Mouse (Mus musculus) layer of hippocampus, adult 11-12 months (tissue): ENCODE results near the gene Xrn2.
"Not testable (repeated sequence)": the region's sequence is repeated elsewhere in the genome, so short reads cannot be mapped to it uniquely, and the experiment has no call there.

Experiments
- DNase-seq: peaks from one replicate; pipeline ENCODE4 v3.0.0; 2022; ENCODE audit warnings: low spot score

The Xrn2 gene

GRCm38 (mm10) chr2:147012623-147013184 lies at the start of gene Xrn2:
Gene Xrn2 (plus strand): TSS chr2:147012996.
- peak; percentile 96 for DNase-seq

GRCm38 (mm10) chr2:146975024-146975423 lies 37.8 kb upstream of the Xrn2 start:
- no peak for DNase-seq

GRCm38 (mm10) chr2:146975453-146976028 lies 37.3 kb upstream of the Xrn2 start:
- no peak for DNase-seq

- no peak for DNase-seq
These were observed 30.0 kb upstream of the Xrn2 start for GRCm38 (mm10) chr2:146982786-146983185.

GRCm38 (mm10) chr2:146984831-146985230 lies 28.0 kb upstream of the Xrn2 start:
- no peak for DNase-seq

GRCm38 (mm10) chr2:146985807-146986206 lies 27.0 kb upstream of the Xrn2 start:
- no peak for DNase-seq

GRCm38 (mm10) chr2:146986429-146986828 lies 26.4 kb upstream of the Xrn2 start:
- no peak for DNase-seq

- no peak for DNase-seq
These were observed 5.5 kb upstream of the Xrn2 start for GRCm38 (mm10) chr2:147007265-147007664.

- no peak for DNase-seq
These were observed 3.7 kb upstream of the Xrn2 start for GRCm38 (mm10) chr2:147009084-147009483.

GRCm38 (mm10) chr2:147010141-147010540 lies 2.7 kb upstream of the Xrn2 start:
- DNase-seq, result no peak

GRCm38 (mm10) chr2:147010952-147011351 lies 1.8 kb upstream of the Xrn2 start:
- no peak for DNase-seq

GRCm38 (mm10) chr2:147011474-147012140 lies 1.2 kb upstream of the Xrn2 start:
- no peak for DNase-seq

GRCm38 (mm10) chr2:147012141-147012622 lies 614 bp upstream of the Xrn2 start:
- peak; percentile 7 for DNase-seq

- DNase-seq, result peak; percentile 51
These were observed 586 bp downstream of the Xrn2 start for GRCm38 (mm10) chr2:147013194-147013969.

- no peak for DNase-seq
These were observed 1.5 kb downstream of the Xrn2 start for GRCm38 (mm10) chr2:147014101-147014886.

GRCm38 (mm10) chr2:147022041-147022440 lies 9.2 kb downstream of the Xrn2 start:
- not testable (repeated sequence) for DNase-seq

GRCm38 (mm10) chr2:147023067-147023466 lies 10.3 kb downstream of the Xrn2 start:
- DNase-seq, result no peak

GRCm38 (mm10) chr2:147023560-147023959 lies 10.8 kb downstream of the Xrn2 start:
- no peak for DNase-seq

- DNase-seq, result no peak
These were observed 20.3 kb downstream of the Xrn2 start for GRCm38 (mm10) chr2:147033065-147033464.

GRCm38 (mm10) chr2:147035864-147036263 lies 23.1 kb downstream of the Xrn2 start:
- DNase-seq, result no peak

- no peak for DNase-seq
These were observed 34.3 kb downstream of the Xrn2 start for GRCm38 (mm10) chr2:147047051-147047450.
